Mouse (Mus musculus): ENCODE data around the gene Rab1b. TPM values are rescaled to one million over a fixed set of nuclear protein-coding genes. Genes with fewer than 3 reads are reported as not detected.
"Not testable (repeated sequence)": the region's sequence is repeated elsewhere in the genome, so short reads cannot be mapped to it uniquely, and the experiment has no call there.

The Rab1b gene
- total RNA-seq, 2 experiments from 2014 or later: 157 to 159 TPM

- intact Hi-C loops (cut with DNase I): no loop called here
- peak in 1 of 2 experiments; percentile 23 for DNase-seq (ENCODE audit: low spot score in 2 of 2)
Observed at GRCm38 (mm10) chr19:5106074-5106473, 798 bp downstream of the Rab1b start.

- intact Hi-C loops (cut with DNase I): loop anchor here (5.0 kb wide), 1 partner anchor 39 kb away; no protein-coding TSS in a partner anchor
- DNase-seq (ENCODE audit: low spot score in 2 of 2): peak; percentile 75 to 81
Observed at GRCm38 (mm10) chr19:5098363-5099143, 8.3 kb downstream of the Rab1b start, which contains the start of gene Cnih2. TSS of gene Cnih2 (minus strand) at chr19:5098521.

GRCm38 (mm10) chr19:5097521-5098362, 9.1 kb downstream of the Rab1b start:
- DNase-seq (ENCODE audit: low spot score in 2 of 2): no peak
- intact Hi-C loops (cut with DNase I): loop anchor here (5.0 kb wide), 1 partner anchor 40 kb away; no protein-coding TSS in a partner anchor

GRCm38 (mm10) chr19:5095887-5096474, 10.9 kb downstream of the Rab1b start:
- intact Hi-C loops (cut with DNase I): loop anchor here (5.0 kb wide), 1 partner anchor 41 kb away; no protein-coding TSS in a partner anchor
- no peak for DNase-seq (ENCODE audit: low spot score in 2 of 2)

- intact Hi-C loops (cut with DNase I): loop anchor here (1.0 to 5.0 kb wide), 2 partner anchors 42 to 56 kb away; no protein-coding TSS in a partner anchor
- DNase-seq (ENCODE audit: low spot score in 2 of 2): no peak
Observed at GRCm38 (mm10) chr19:5094746-5095417, 12.0 kb downstream of the Rab1b start.

- peak; percentile 98 to 99 for DNase-seq (ENCODE audit: low spot score in 2 of 2)
- intact Hi-C loops (cut with DNase I): loop anchor here (1.0 kb wide), 1 partner anchor 57 kb away; no protein-coding TSS in a partner anchor
Observed at GRCm38 (mm10) chr19:5094243-5094632, 12.6 kb downstream of the Rab1b start.

- DNase-seq (ENCODE audit: low spot score in 2 of 2): peak in 1 of 2 experiments; percentile 36
- intact Hi-C loops (cut with DNase I): loop anchor here (1.0 kb wide), 1 partner anchor 58 kb away; no protein-coding TSS in a partner anchor
Observed at GRCm38 (mm10) chr19:5093481-5094242, 13.2 kb downstream of the Rab1b start.

GRCm38 (mm10) chr19:5092083-5092482, 14.8 kb downstream of the Rab1b start:
- DNase-seq (ENCODE audit: low spot score in 2 of 2): peak in 1 of 2 experiments; percentile 9
- intact Hi-C loops (cut with DNase I): no loop called here

- intact Hi-C loops (cut with DNase I): no loop called here
- DNase-seq (ENCODE audit: low spot score in 2 of 2): no peak
Observed at GRCm38 (mm10) chr19:5089324-5089723, 17.5 kb downstream of the Rab1b start.

- intact Hi-C loops (cut with DNase I): no loop called here
- peak; percentile 95 to 100 for DNase-seq (ENCODE audit: low spot score in 2 of 2)
Observed at GRCm38 (mm10) chr19:5087884-5088728, 18.8 kb downstream of the Rab1b start, which contains the start of gene Yif1a. TSS of gene Yif1a (plus strand) at chr19:5088538.

GRCm38 (mm10) chr19:5086533-5086932, 20.3 kb downstream of the Rab1b start:
- intact Hi-C loops (cut with DNase I): not testable (repeated sequence)
- peak in 1 of 2 experiments; percentile 7 for DNase-seq (ENCODE audit: low spot score in 2 of 2)

GRCm38 (mm10) chr19:5085145-5085863, 21.6 kb downstream of the Rab1b start, which contains the start of gene Tmem151a:
TSS of gene Tmem151a (minus strand) at chr19:5085531.
- intact Hi-C loops (cut with DNase I): no loop called here
- DNase-seq (ENCODE audit: low spot score in 2 of 2): peak in 1 of 2 experiments; percentile 58

- peak; percentile 29 to 38 for DNase-seq (ENCODE audit: low spot score in 2 of 2)
- intact Hi-C loops (cut with DNase I): loop anchor here (5.0 kb wide), 1 partner anchor 37 kb away; no protein-coding TSS in a partner anchor
Observed at GRCm38 (mm10) chr19:5084834-5085144, 22.1 kb downstream of the Rab1b start.

- DNase-seq (ENCODE audit: low spot score in 2 of 2): peak; percentile 28 to 61
- intact Hi-C loops (cut with DNase I): loop anchor here (5.0 kb wide), 1 partner anchor 37 kb away; no protein-coding TSS in a partner anchor
Observed at GRCm38 (mm10) chr19:5083961-5084833, 22.7 kb downstream of the Rab1b start.

GRCm38 (mm10) chr19:5082596-5082995, 24.3 kb downstream of the Rab1b start:
- intact Hi-C loops (cut with DNase I): loop anchor here (5.0 kb wide), 1 partner anchor 35 kb away; no protein-coding TSS in a partner anchor
- peak in 1 of 2 experiments; percentile 42 for DNase-seq (ENCODE audit: low spot score in 2 of 2)

GRCm38 (mm10) chr19:5082005-5082404, 24.9 kb downstream of the Rab1b start:
- DNase-seq (ENCODE audit: low spot score in 2 of 2): peak in 1 of 2 experiments; percentile 24
- intact Hi-C loops (cut with DNase I): loop anchor here (5.0 kb wide), 1 partner anchor 35 kb away; no protein-coding TSS in a partner anchor

Data from left cerebral cortex, postnatal 25 days (tissue).